Mouse (Mus musculus): ENCODE data around the gene Umps. TPM values are rescaled to one million over a fixed set of nuclear protein-coding genes. Genes with fewer than 3 reads are reported as not detected.
A peak's percentile ranks its signal among the peaks of the same experiment; 100 is the strongest.

Umps gene
- total and polyA plus RNA-seq, 3 experiments: 109 to 132 TPM; not detected in 1

DNA sequence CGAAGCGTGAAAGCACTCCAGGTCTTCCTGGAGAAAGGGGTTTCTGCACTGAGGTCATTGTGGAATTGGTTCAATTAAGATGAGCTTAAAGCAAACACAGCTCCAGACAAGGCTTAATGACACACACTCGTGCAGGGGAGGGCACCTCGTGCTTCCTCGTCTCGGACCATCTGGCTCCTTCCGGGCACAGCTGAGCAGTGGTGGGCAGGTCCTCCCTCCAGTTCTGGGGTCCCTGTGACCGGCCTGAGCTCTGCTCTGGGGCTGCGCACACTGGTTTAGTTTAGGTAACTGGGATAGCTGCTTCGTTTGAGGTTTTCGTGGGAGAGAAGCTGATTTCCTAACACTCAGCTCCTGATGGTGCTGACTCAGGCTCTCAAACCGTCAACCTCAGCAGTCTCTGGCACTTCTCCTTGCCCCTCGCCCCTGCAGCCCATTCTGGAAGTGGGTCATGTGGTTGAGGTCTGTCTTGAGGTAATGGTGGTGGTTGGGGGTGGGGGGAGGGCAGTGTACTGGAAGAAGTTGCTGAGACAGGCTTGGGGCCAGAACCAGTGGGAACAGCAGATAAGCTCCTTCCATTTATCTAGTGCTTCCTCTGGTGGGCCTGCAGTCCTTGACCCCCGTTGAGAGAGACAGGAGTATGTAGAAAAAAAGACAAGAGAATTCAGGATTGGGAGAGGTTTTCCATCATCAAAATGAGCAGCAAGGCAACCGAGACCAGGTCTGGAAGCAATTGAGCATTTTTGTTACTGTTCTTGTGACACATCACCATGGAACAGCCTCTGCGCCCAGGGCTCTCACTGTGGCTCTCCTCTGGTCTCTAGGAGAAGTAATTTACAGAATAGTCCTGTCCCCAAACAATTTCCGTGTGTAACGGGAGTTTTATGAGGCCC is 44.5 kb downstream of the Umps start:
- Histone ChIP-seq H3K79me2 (ENCODE audit: control insufficient read depth, insufficient read depth, low read length, poor library complexity) (no peaks in the 10 kb centered on the region), H3K9me3 (replicated peaks; ENCODE audit: insufficient read depth, low read length) (no peaks in the 10 kb centered on the region), H3K4me3 (ENCODE audit: control insufficient read depth in 1 of 2, insufficient read depth in 1 of 2, low read depth in 2 of 2, low read length in 2 of 2) (peak overlapping the region; percentile 41 to 50), H3K27ac (ENCODE audit: control insufficient read depth, low read depth, low read length) (peak overlapping the region; percentile 88), H3K27me3 (ENCODE audit: control insufficient read depth in 1 of 2, insufficient read depth in 2 of 2, low read length in 2 of 2) (no peaks in the 10 kb centered on the region), H3K4me1 (ENCODE audit: control insufficient read depth in 1 of 2, insufficient read depth in 2 of 2, low read length in 2 of 2) (peaks cover 0 to 23% of the 10 kb centered on the region in 2 experiments; a peak in 3 of 4 replicates), H3K9ac (ENCODE audit: control insufficient read depth, low read depth, low read length, poor library complexity, severe bottlenecking) (peak overlapping the region; percentile 61), H3K36me3 (ENCODE audit: control insufficient read depth in 1 of 2, insufficient read depth in 2 of 2, low read length in 2 of 2) (peaks cover 0 to 11% of the 10 kb centered on the region in 2 experiments; a peak in 2 of 4 replicates)
- peak; percentile 78 for DNase-seq (ENCODE audit: low read depth, low spot score)
- TF ChIP-seq EP300 (IDR thresholded peaks at IDR 0.05; ENCODE audit: low read depth in 1 of 2, low read length in 2 of 2) (peak; percentile 65 to 70; a peak in 3 of 4 replicates), USF1 (IDR thresholded peaks at IDR 0.05; ENCODE audit: low read depth, low read length) (peak; percentile 56; the same call in 1 of the 2 replicates), RCOR1 (IDR thresholded peaks at IDR 0.05; ENCODE audit: low read depth, low read length) (peak; percentile 49; the same call in 1 of the 2 replicates), TCF12 (IDR thresholded peaks at IDR 0.05; ENCODE audit: low read depth, low read length) (peak; percentile 67), MAFK (IDR thresholded peaks at IDR 0.05; ENCODE audit: borderline replicate concordance, low read depth, low read length) (peak; percentile 77), USF2 (IDR thresholded peaks at IDR 0.05; ENCODE audit: borderline replicate concordance in 1 of 2, insufficient read depth in 1 of 2, low read depth in 1 of 2, low read length in 2 of 2) (no peak), GATA1 (IDR thresholded peaks at IDR 0.05; ENCODE audit: low read depth, low read length) (peak; percentile 68), ZNF384 (IDR thresholded peaks at IDR 0.05; ENCODE audit: low read depth, low read length) (no peak), ETS1 (IDR thresholded peaks at IDR 0.05; ENCODE audit: low read depth, low read length) (peak; percentile 61), TAL1 (IDR thresholded peaks at IDR 0.05; ENCODE audit: low read length) (peak; percentile 53), MYC (IDR thresholded peaks at IDR 0.05; ENCODE audit: low read depth, low read length) (0 out of 2 replicates have a peak, but pooled peaks have one; percentile 34), ELF1 (IDR thresholded peaks at IDR 0.05; ENCODE audit: low read depth, low read length) (no peak), MXI1 (IDR thresholded peaks at IDR 0.05; ENCODE audit: low read depth, low read length) (peak; percentile 41)

DNA sequence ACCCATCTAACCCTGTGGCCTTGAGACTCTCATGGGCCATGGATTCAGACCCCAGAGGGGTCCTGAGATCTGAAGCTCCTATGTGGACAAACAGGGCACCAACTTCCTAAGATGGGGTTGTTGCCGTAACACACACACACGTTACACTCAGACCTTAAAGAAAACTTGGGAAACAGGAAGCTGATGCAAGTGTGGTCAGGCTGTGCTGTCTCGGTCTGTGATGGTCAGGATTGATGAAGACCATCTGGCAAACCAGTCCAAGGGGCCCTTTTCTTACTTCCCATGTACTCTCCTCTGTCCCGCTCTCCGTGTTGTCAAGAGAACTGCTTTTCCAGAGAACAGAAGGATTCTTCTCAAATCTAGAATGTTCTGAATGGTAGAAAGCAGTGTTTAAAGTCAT is 45.3 kb downstream of the Umps start:
- TF ChIP-seq ETS1 (IDR thresholded peaks at IDR 0.05; ENCODE audit: low read depth, low read length) (no peak), EP300 (IDR thresholded peaks at IDR 0.05; ENCODE audit: low read depth in 1 of 2, low read length in 2 of 2) (no peak), UBTF (IDR thresholded peaks at IDR 0.05; ENCODE audit: borderline replicate concordance, insufficient read depth, low read depth, low read length) (no peak), ZKSCAN1 (IDR thresholded peaks at IDR 0.05; ENCODE audit: low read depth, low read length) (no peak), POLR2AphosphoS5 (IDR thresholded peaks at IDR 0.05; ENCODE audit: borderline replicate concordance, low read depth, low read length) (no peak)
- H3K4me3 ChIP-seq (ENCODE audit: control insufficient read depth in 1 of 2, insufficient read depth in 1 of 2, low read depth in 2 of 2, low read length in 2 of 2): no peak overlapping the region
- H3K79me2 ChIP-seq (ENCODE audit: control insufficient read depth, insufficient read depth, low read length, poor library complexity): no peaks in the 10 kb centered on the region
- no peaks in the 10 kb centered on the region for H3K27me3 ChIP-seq (ENCODE audit: control insufficient read depth in 1 of 2, insufficient read depth in 2 of 2, low read length in 2 of 2)
- no peak for DNase-seq (ENCODE audit: low read depth, low spot score)
- peaks cover 0 to 23% of the 10 kb centered on the region in 2 experiments; a peak in 3 of 4 replicates for H3K4me1 ChIP-seq (ENCODE audit: control insufficient read depth in 1 of 2, insufficient read depth in 2 of 2, low read length in 2 of 2)
- no peaks in the 10 kb centered on the region for H3K9me3 ChIP-seq (replicated peaks; ENCODE audit: insufficient read depth, low read length)
- no peak overlapping the region for H3K27ac ChIP-seq (ENCODE audit: control insufficient read depth, low read depth, low read length)
- H3K36me3 ChIP-seq (ENCODE audit: control insufficient read depth in 1 of 2, insufficient read depth in 2 of 2, low read length in 2 of 2): peaks cover 0 to 11% of the 10 kb centered on the region in 2 experiments; a peak in 2 of 4 replicates
- no peak overlapping the region for H3K9ac ChIP-seq (ENCODE audit: control insufficient read depth, low read depth, low read length, poor library complexity, severe bottlenecking)

All from MEL (cell line).